Mouse (Mus musculus): Measurements from ENCODE around the gene Mtcl1.

The Mtcl1 gene

GRCm38 (mm10) chr17:66404883-66405590 lies 44.5 kb downstream of the Mtcl1 start:
- no peak for DNase-seq

GRCm38 (mm10) chr17:66402791-66403470 lies 46.6 kb downstream of the Mtcl1 start:
- no peak for DNase-seq

- DNase-seq = no peak
Observed at GRCm38 (mm10) chr17:66401596-66402265, 47.8 kb downstream of the Mtcl1 start.

GRCm38 (mm10) chr17:66399780-66400179 lies 49.8 kb downstream of the Mtcl1 start:
- DNase-seq = no peak

GRCm38 (mm10) chr17:66394571-66394970 lies 55.0 kb downstream of the Mtcl1 start:
- DNase-seq = peak; percentile 95

- DNase-seq = no peak
Observed at GRCm38 (mm10) chr17:66388307-66388706, 61.2 kb downstream of the Mtcl1 start.

DNA sequence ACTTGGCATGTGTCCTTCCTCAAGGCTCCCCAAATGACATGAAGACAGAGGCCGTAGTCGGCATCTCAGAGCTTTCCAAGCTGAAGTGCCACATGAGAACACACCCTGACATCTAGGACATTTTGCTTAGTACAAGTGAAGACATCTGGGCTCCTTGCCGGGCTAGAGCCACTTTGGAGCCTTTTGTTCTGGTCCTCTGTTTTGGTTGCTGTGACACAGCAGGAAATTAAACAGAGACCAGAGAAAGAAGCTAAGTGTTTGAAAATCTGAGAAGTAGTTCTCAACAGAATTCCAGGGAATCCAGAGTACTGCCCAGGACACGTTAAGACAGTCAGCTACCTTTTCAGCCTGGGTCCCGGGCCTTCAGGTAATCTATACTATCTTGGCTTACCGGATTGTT lies 68.2 kb downstream of the Mtcl1 start:
- DNase-seq = no peak

DNA sequence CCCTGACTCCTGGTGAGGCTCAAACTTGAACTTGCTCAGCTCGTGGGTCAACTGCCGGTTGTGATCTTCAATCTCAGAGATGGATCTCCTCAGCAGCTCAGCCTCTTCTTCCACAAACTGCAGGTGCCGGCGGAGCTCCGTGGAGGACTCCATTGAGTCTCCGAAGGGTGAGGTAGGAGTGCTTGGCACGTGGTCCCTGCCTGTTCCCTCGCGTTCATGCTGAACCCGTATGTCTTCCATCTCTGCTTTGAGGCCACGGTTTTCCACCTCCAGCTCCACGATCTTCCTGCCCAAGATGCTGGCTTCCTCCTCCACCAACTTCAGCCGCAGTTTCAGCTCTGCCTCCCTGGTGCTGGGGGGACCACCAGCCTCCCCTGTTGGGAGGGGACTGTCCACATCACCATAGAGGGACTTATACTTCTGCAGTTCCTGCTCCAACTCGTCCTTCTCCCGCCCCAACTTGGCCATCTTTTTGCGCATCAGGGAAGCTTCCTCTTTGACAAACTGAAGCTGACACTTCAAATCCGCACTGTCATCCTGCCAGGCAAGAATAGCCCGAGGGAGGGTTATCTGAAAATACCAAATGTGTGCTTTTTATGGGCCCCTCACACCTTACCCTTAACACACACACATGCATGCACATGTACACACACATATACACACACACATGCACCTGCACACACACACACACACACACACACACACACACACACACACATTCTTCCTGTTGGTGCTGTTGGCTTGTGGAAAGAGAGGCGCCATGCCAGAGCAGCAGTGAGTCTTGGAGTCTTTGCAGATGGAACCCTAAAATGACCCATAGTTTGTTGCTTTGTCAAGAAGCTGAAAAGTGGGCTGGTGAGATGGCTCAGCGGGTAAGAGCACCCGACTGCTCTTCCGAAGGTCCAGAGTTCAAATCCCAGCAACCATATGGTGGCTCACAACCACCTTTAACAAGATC lies 69.4 kb downstream of the Mtcl1 start:
- peak; percentile 81 for DNase-seq

GRCm38 (mm10) chr17:66379308-66379707 lies 70.2 kb downstream of the Mtcl1 start:
- peak; percentile 86 for DNase-seq

DNA sequence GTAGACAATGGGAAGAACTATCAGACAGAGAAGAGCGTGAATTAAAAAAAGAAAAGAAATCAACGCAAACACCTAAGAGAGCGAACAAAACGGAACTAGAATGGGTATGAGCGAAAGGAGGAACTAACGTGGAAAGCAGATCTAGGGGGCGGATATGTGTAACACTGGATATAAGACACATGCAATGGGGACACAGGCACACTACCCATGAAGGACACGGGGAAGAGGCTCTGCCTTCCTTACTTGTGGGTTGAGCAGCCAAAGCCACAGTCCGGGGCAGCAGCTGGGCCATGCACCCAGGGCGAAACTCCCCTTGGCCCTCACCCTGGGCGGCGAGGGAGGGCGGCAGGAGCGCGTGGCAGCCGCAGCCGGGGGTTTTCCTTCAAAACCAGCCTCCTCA lies 71.4 kb downstream of the Mtcl1 start:
- peak; percentile 86 for DNase-seq

GRCm38 (mm10) chr17:66374633-66375272 lies 74.8 kb downstream of the Mtcl1 start:
- no peak for DNase-seq

GRCm38 (mm10) chr17:66370867-66371266 lies 78.7 kb downstream of the Mtcl1 start:
- peak; percentile 71 for DNase-seq

- DNase-seq = no peak
Observed at GRCm38 (mm10) chr17:66369777-66370176, 79.8 kb downstream of the Mtcl1 start.

- DNase-seq = no peak
Observed at GRCm38 (mm10) chr17:66368127-66368526, 81.4 kb downstream of the Mtcl1 start.

- DNase-seq = no peak
Observed at GRCm38 (mm10) chr17:66365664-66366063, 83.9 kb downstream of the Mtcl1 start.

DNA sequence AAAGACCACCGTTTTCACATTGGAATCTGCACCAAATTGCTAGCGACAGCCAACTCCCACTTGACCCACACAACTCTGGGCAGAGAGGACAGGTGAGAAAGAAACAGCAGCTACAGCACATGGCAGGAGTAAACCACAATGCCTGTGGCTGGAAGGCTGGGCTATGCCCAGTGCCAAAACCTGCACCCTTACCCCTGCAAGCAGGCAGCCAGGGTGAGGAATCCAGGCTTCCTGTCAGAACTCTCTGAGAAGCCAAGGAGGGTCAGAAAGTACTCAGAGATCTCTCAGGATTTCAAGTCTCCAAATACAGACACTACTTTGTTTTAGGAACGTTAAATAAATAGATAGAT lies 84.3 kb downstream of the Mtcl1 start:
- DNase-seq = no peak

DNA sequence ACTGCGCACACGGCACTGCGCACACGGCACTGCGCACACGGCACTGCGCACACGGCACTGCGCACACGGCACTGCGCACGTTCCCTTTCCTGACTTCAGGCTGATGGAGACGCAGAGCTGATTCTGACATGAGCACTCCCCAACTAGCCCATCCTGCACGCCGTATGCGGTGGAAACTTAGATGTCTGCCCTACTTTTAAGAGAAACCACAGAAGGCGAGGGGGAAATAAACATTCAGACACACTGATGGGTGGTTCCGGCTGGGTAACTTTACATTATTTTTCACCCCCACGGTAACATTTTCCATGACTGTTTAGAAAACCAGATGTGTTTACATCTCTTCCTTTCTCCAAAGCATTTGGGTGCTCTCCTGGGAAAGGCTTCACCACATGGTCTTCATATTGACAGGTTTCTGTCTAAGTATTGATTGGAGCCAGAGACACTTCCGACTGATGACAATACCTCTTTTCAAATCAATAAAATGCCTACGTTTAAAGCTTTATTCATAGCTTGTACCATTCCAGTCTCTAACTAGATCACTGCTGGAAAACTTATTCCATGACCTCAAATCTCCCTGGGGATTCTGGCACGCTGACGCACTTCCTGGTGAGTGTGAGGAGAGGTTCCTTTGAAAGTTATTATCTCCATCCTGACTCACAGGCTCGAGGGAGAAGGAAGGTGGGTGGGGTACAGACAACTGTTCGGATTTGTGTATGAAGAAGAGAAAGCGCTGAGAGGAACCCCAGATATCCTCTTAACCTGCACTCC lies 84.8 kb downstream of the Mtcl1 start:
- peak; percentile 98 for DNase-seq

DNA sequence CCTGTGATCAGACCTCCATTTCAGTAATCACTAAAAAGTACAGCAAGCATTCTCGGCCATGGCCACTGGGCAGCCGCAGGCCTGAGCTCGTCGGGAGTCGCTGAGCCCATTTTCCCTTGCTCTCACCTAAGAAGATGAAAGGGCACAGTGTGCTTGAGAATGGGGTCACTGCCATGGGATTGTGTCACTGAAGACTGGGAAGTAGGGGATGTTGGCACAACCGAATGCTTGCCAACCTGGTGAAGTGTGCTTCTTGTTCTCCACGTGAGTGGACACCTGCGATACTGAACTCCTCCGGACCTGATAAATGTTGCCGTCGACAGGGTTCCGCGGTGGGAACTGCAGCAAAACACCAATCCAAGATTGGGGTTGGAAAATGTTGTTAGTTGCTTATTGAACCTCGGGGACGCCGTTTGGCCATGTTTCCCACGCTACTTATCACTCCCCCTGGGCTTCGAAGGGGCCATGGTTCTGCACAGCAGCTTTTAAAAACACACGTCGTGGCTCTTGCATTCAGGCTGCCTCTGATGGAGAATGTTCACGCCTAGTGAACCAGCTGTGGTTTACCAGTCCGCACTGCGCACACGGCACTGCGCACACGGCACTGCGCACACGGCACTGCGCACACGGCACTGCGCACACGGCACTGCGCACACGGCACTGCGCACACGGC lies 85.6 kb downstream of the Mtcl1 start:
- peak; percentile 85 for DNase-seq

GRCm38 (mm10) chr17:66362287-66363016 lies 87.1 kb downstream of the Mtcl1 start:
- DNase-seq = no peak
